Mouse (Mus musculus): ENCODE results near the gene Grasp. TPM values are rescaled to one million over a fixed set of nuclear protein-coding genes. Genes with fewer than 3 reads are reported as not detected.

Gene Grasp
- polyA plus RNA-seq, 1 experiment from 2014 or later: 0.44 TPM

DNA sequence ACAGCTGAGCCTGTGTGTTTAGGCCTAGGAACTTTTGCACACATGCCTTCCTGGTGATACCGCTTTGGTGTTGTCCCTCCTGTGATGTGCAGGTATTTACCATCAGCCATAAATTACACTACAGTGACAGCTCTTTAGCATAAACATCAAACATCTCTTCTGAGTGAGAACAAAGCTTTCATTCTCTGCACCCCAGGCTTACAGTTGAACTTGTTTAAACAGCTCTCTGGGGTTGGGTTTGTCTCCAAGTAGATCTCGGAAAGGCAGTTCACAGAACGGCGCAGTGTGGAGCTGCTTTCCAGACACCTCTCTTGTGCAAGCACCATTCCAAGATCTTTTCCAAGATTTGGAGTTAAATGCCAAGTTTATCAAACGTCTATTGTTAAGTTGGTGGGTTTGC is 41.3 kb upstream of the Grasp start:
- WGBS (ENCODE audit: insufficient replicate concordance): 66% methylated on average over 5 of the region's 5 CpGs
- H3K27ac ChIP-seq: no peak overlapping the region
- peaks cover 4% of the 10 kb centered on the region; the same call in 1 of the 2 replicates for H3K9me3 ChIP-seq (replicated peaks)
- peaks cover 7% of the 10 kb centered on the region; the same call in 1 of the 2 replicates for H3K27me3 ChIP-seq
- H3K4me2 ChIP-seq: no peak overlapping the region
- DNase-seq: no peak
- ATAC-seq (ENCODE audit: low read depth): no peak
- no peak overlapping the region for H3K4me3 ChIP-seq (replicated peaks)
- H3K9ac ChIP-seq: no peak overlapping the region
- H3K4me1 ChIP-seq (replicated peaks): peaks cover 33% of the 10 kb centered on the region
- H3K36me3 ChIP-seq: peaks cover 4% of the 10 kb centered on the region; the same call in 1 of the 2 replicates

- no peak overlapping the region for H3K4me3 ChIP-seq (replicated peaks)
- WGBS (ENCODE audit: insufficient replicate concordance): 85% methylated on average over 8 of the region's 8 CpGs
- no peak overlapping the region for H3K9ac ChIP-seq
- peaks cover 4% of the 10 kb centered on the region; the same call in 1 of the 2 replicates for H3K36me3 ChIP-seq
- no peak for DNase-seq
- H3K27me3 ChIP-seq: peaks cover 4% of the 10 kb centered on the region; the same call in 1 of the 2 replicates
- no peak overlapping the region for H3K4me2 ChIP-seq
- peaks cover 24% of the 10 kb centered on the region for H3K4me1 ChIP-seq (replicated peaks)
- peaks cover 4% of the 10 kb centered on the region; the same call in 1 of the 2 replicates for H3K9me3 ChIP-seq (replicated peaks)
- no peak overlapping the region for H3K27ac ChIP-seq
- no peak for ATAC-seq (ENCODE audit: low read depth)
Measured at GRCm38 (mm10) chr15:101184300-101184699, 39.7 kb upstream of the Grasp start.

DNA sequence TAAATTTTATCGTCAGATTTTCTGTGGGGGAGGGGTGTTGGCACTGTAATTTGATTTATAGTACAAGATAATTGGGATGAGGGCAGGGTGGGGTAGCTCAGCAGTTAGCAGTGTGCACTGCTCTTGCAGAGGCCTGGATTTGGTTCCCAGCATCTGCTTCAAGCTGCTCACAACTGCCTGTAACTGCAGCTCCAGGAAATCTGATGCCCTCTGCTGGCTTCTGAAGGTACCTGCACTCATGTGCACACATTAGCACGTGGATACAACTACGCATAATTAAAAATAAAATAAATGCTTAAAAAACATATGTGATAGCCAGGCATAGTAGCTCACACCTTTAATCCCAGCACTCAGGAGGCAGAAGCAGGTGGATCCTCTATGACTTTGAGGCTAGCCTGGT is 38.4 kb upstream of the Grasp start:
- no peak overlapping the region for H3K9ac ChIP-seq
- no peak overlapping the region for H3K4me2 ChIP-seq
- DNase-seq (no peak), ATAC-seq (ENCODE audit: low read depth) (no peak)
- WGBS (ENCODE audit: insufficient replicate concordance): 82% methylated on average over 3 of the region's 3 CpGs
- H3K27me3 ChIP-seq: no peaks in the 10 kb centered on the region
- H3K36me3 ChIP-seq: peaks cover 4% of the 10 kb centered on the region; the same call in 1 of the 2 replicates
- H3K9me3 ChIP-seq (replicated peaks): peaks cover 4% of the 10 kb centered on the region; the same call in 1 of the 2 replicates
- H3K4me3 ChIP-seq (replicated peaks): no peak overlapping the region
- H3K4me1 ChIP-seq (replicated peaks): peaks cover 26% of the 10 kb centered on the region
- H3K27ac ChIP-seq: no peak overlapping the region

DNA sequence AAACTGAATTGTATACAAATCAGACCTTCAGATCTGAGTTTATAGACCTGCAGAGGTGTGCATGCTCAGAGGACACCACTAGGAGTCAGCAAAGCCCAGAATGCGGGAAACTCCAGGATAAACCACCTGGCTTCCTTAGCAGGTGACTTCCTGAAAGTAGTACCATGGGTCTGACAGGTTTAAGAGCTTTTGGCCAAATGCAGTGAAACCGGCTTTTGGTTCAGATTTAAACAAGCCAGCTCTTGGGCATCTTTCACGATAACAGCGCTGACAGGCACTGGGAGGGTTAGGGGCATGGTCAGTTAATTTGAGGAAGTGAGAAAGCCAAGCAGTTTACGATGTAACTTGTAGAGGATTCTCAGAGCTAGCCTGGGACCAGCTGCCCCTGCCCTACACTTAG is 36.1 kb upstream of the Grasp start:
- Histone ChIP-seq H3K9me3 (replicated peaks) (peaks cover 4% of the 10 kb centered on the region; the same call in 1 of the 2 replicates), H3K9ac (no peak overlapping the region), H3K4me2 (no peak overlapping the region), H3K4me3 (replicated peaks) (no peak overlapping the region), H3K27ac (no peak overlapping the region), H3K36me3 (peaks cover 4% of the 10 kb centered on the region; the same call in 1 of the 2 replicates), H3K27me3 (no peaks in the 10 kb centered on the region), H3K4me1 (replicated peaks) (peaks cover 40% of the 10 kb centered on the region)
- WGBS (ENCODE audit: insufficient replicate concordance): 25% methylated on average over 5 of the region's 5 CpGs
- ATAC-seq (ENCODE audit: low read depth) (no peak), DNase-seq (no peak)

- H3K4me2 ChIP-seq: no peak overlapping the region
- peaks cover 62% of the 10 kb centered on the region for H3K4me1 ChIP-seq (replicated peaks)
- DNase-seq (no peak), ATAC-seq (ENCODE audit: low read depth) (no peak)
- 49% methylated on average over 10 of the region's 10 CpGs for WGBS (ENCODE audit: insufficient replicate concordance)
- peaks cover 4% of the 10 kb centered on the region; the same call in 1 of the 2 replicates for H3K9me3 ChIP-seq (replicated peaks)
- H3K36me3 ChIP-seq: peaks cover 10% of the 10 kb centered on the region; the same call in 1 of the 2 replicates
- no peaks in the 10 kb centered on the region for H3K27me3 ChIP-seq
- H3K27ac ChIP-seq: no peak overlapping the region; the same call in 1 of the 2 replicates
- no peak overlapping the region for H3K4me3 ChIP-seq (replicated peaks)
- H3K9ac ChIP-seq: no peak overlapping the region
Measured at GRCm38 (mm10) chr15:101189981-101190761, 33.8 kb upstream of the Grasp start.

- DNase-seq: no peak
- H3K9me3 ChIP-seq (replicated peaks): no peaks in the 10 kb centered on the region
- WGBS (ENCODE audit: insufficient replicate concordance): 26% methylated on average over 5 of the region's 5 CpGs
- ATAC-seq (ENCODE audit: low read depth): no peak
- H3K27ac ChIP-seq: no peak overlapping the region
- no peak overlapping the region for H3K4me3 ChIP-seq (replicated peaks)
- no peak overlapping the region for H3K9ac ChIP-seq
- H3K36me3 ChIP-seq: peaks cover 12% of the 10 kb centered on the region; the same call in 1 of the 2 replicates
- H3K27me3 ChIP-seq: no peaks in the 10 kb centered on the region
- H3K4me2 ChIP-seq: no peak overlapping the region
- H3K4me1 ChIP-seq (replicated peaks): peaks cover 68% of the 10 kb centered on the region
Measured at GRCm38 (mm10) chr15:101190762-101191150, 33.2 kb upstream of the Grasp start.

DNA sequence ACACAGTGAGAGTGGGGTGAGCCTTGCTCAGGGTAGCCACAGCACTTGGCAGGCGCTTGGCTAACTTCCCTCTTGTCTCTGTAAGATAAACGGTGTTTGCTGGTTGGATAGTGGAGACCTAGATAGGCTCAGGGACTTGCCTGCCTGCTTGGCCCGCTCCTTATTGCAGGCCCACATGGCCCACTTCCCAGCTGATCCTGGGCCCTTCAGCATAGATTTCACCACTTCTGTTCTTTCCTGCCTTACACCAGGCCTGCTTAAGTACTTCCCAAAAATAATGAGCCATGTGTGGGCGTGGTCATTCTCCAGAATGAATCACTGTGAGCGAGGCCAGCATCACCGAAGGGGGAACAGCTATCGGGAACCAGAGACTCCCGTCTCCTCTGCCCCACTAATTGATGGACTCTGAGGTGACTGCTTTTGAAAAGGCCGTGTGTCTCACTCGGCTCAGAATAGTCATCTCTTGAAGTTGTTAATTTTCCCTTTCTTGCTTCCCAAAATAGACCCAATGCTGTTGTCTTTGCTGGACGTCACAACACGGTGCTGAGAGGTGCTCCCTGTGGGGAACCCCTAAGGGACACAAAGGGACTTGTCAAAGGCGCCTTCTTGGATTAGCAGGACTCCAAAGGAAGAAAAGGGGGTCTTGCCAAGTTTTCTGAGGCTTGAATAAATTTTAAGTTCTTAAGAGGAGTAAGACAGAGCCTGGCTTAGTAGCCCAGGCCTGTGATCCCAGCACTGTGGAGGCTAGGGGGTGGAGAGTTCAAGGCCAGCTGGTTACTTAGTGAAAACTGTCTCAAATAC is 32.3 kb upstream of the Grasp start:
- H3K27me3 ChIP-seq: no peaks in the 10 kb centered on the region
- H3K9me3 ChIP-seq (replicated peaks): no peaks in the 10 kb centered on the region
- 36% methylated on average over 13 of the region's 13 CpGs for WGBS (ENCODE audit: insufficient replicate concordance)
- peaks cover 19% of the 10 kb centered on the region for H3K36me3 ChIP-seq
- H3K9ac ChIP-seq: no peak overlapping the region
- H3K4me2 ChIP-seq: no peak overlapping the region
- H3K27ac ChIP-seq: peak overlapping the region; percentile 23; the same call in 1 of the 2 replicates
- ATAC-seq (ENCODE audit: low read depth): peak; percentile 10; the same call in 1 of the 2 replicates
- DNase-seq: no peak
- H3K4me1 ChIP-seq (replicated peaks): peaks cover 74% of the 10 kb centered on the region
- H3K4me3 ChIP-seq (replicated peaks): no peak overlapping the region

DNA sequence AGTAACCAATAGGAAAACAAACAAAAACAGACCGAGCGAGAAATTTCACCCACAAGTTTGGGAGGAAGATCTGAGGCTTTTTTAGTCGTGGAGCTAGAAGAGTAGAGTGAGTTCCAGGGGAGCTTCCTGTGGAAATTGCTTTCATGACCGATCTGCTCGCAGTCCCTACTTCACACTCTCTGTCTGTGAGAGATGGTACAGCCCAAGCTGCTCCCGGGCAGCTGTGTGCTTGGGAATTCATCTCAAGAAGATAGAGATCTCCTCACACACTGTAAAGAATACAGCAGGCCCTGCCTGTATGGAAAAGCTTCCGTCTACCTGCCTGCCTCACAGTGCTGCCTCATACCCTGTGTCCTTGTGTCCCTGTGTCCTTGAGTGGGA is 31.7 kb upstream of the Grasp start:
- H3K4me1 ChIP-seq (replicated peaks): peaks cover 74% of the 10 kb centered on the region
- H3K27ac ChIP-seq: no peak overlapping the region
- no peak overlapping the region for H3K4me3 ChIP-seq (replicated peaks)
- peaks cover 19% of the 10 kb centered on the region for H3K36me3 ChIP-seq
- 47% methylated on average over 7 of the region's 7 CpGs for WGBS (ENCODE audit: insufficient replicate concordance)
- no peak overlapping the region for H3K9ac ChIP-seq
- no peaks in the 10 kb centered on the region for H3K9me3 ChIP-seq (replicated peaks)
- ATAC-seq (ENCODE audit: low read depth) (no peak), DNase-seq (no peak)
- no peak overlapping the region for H3K4me2 ChIP-seq
- H3K27me3 ChIP-seq: no peaks in the 10 kb centered on the region

DNA sequence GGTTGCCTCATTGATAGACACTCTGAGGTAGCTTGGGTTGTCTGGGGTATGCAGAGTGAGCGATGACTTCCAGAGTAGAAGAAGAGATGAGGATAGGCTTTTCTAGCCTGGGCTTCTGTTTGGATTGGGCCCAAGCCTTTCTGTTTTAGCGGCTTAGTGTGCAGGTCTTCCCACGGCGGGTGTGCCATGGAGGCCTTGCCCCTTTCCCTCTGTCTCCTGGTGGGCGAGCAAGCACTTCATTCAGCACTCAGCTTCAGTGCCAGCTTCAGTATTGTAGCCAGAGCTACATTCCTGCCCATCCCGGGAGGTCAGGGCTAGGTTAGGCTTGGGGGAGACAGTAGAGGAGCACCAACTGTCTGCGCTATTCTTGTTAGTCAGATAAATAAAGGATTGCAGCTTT is 31.3 kb upstream of the Grasp start:
- DNase-seq (no peak), ATAC-seq (ENCODE audit: low read depth) (no peak)
- Histone ChIP-seq H3K4me1 (replicated peaks) (peaks cover 74% of the 10 kb centered on the region), H3K9ac (no peak overlapping the region), H3K27me3 (no peaks in the 10 kb centered on the region), H3K4me3 (replicated peaks) (no peak overlapping the region), H3K36me3 (peaks cover 19% of the 10 kb centered on the region), H3K27ac (no peak overlapping the region), H3K4me2 (no peak overlapping the region), H3K9me3 (replicated peaks) (no peaks in the 10 kb centered on the region)
- 69% methylated on average over 7 of the region's 7 CpGs for WGBS (ENCODE audit: insufficient replicate concordance)

DNA sequence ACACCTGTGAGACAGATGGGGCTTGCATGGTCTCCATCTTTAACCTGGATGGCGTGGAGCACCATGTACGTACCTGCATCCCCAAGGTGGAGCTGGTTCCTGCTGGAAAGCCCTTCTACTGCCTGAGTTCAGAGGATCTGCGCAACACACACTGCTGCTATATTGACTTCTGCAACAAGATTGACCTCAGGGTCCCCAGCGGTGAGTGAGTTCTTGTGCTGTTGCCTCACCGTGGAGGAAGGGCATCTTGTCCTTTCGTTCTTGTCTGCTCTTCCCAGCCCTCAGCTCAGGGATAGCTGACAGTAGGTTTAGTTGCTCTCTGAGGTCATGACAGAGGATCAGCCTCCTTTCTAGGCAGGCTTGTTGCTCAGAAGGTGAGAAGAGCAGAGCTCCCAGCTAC is 30.0 kb upstream of the Grasp start:
- WGBS (ENCODE audit: insufficient replicate concordance): 72% methylated on average over 6 of the region's 6 CpGs
- peaks cover 19% of the 10 kb centered on the region for H3K36me3 ChIP-seq
- no peak overlapping the region for H3K9ac ChIP-seq
- no peak overlapping the region for H3K4me3 ChIP-seq (replicated peaks)
- H3K4me2 ChIP-seq: no peak overlapping the region
- no peaks in the 10 kb centered on the region for H3K27me3 ChIP-seq
- H3K9me3 ChIP-seq (replicated peaks): no peaks in the 10 kb centered on the region
- no peak overlapping the region for H3K27ac ChIP-seq
- ATAC-seq (ENCODE audit: low read depth) (no peak), DNase-seq (no peak)
- peaks cover 67% of the 10 kb centered on the region for H3K4me1 ChIP-seq (replicated peaks)

All from liver, embryonic 13.5 days (tissue).